Mouse (Mus musculus) heart, adult 2 months (tissue): ENCODE data around the gene Irgm2.

Source experiments
- CTCF ChIP-seq: fragments of 200-600 bp; IDR thresholded peaks from 2 replicates; pipeline ENCODE4 v1.8.1; 2022; ENCODE audit warnings: antibody characterized with exemption, mild to moderate bottlenecking, moderate library complexity
- EP300 ChIP-seq: fragments of 200-500 bp; IDR thresholded peaks from 2 replicates; pipeline ENCODE4 v1.6.1; 2011; ENCODE audit warnings: low read depth, low read length, control low read depth; ENCODE audit not compliant: insufficient read depth
- POLR2A ChIP-seq: fragments of 200-500 bp; IDR thresholded peaks from 2 replicates; pipeline ENCODE4 v1.6.1; 2011; ENCODE audit warnings: mild to moderate bottlenecking, low read depth, low read length, control low read depth; ENCODE audit not compliant: insufficient read depth

DNA sequence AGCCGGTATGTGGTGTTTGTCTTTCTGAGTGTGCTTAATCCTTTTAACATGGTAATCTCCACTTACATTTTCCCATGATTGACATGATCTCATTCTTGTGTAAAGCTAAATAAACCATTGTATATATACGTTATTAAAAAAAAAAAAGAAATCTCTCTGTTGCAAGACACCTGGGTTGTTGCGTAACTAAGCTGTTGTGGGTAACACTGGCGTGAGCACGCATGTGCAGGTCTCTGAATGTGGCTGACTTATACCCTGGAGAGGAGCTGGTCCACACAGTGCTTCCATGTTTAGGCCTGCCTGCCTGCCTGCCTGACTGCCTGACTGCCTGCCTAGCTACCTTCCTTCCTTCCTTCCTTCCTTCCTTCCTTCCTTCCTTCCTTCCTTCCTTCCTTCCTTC lies 51.1 kb downstream of the Irgm2 start:
- no peak for TF ChIP-seq CTCF
- no peak for TF ChIP-seq POLR2A
- no peak for TF ChIP-seq EP300
